In genomic region chr7:49258088-49258487, GRCm38 (mm10) we compare ENCODE assay signal across 14 mouse cellular contexts.
DNase-seq lines count a peak whose midpoint lies in the region; ATAC-seq and TF ChIP-seq lines count a peak whose summit lies in the region.
"Had no signal": no experiment of that assay in that cellular context is flagged by ENCODE, and none has a peak within 500 bp of the region (broad histone marks: within the 10 kb centered on the region; RNA-seq: fewer than 3 reads in every experiment).

No protein-coding gene starts in this region.

- intact Hi-C loops in left cerebral cortex, postnatal 25 days (cut with DNase I) = no loop called here
- intact Hi-C loops in left cerebral cortex, postnatal 4 days (cut with DNase I) = loop anchor here (10.0 kb wide), 1 partner anchor 167 kb away; no protein-coding TSS in a partner anchor
- intact Hi-C loops in heart, postnatal 14 days (cut with DNase I) = no loop called here

- peaks cover 33% of the 10 kb centered on the region for H3K4me1 ChIP-seq in cortical plate, adult 2 months (ENCODE audit: control insufficient read depth, insufficient read depth, low read length)
- H3K4me1 ChIP-seq: liver, embryonic 15.5 days had no signal

- no peak for TF ChIP-seq CTCF in cortical plate, adult 2 months (IDR thresholded peaks at IDR 0.05; ENCODE audit: extremely low read depth, insufficient read depth, low read length)

- no peak for DNase-seq in frontal cortex, postnatal 10 days (ENCODE audit: low spot score in 2 of 2)
- DNase-seq in left cerebral cortex, postnatal 25 days (ENCODE audit: low spot score in 2 of 2) = peak; percentile 70 to 85
- DNase-seq in left cerebral cortex, postnatal 4 days = no peak
- peak; percentile 37 to 44 for DNase-seq in heart, postnatal 14 days
- DNase-seq in ovary, postnatal 14 days (ENCODE audit: low spot score) = no peak
- DNase-seq in spleen, postnatal 10 days (ENCODE audit: low spot score in 2 of 2) = no peak
- DNase-seq: adrenal gland, adult 2 months; B cell, adult 2 months; thymus, postnatal 25 days had no signal

- peak overlapping the region; percentile 65 for H3K27ac ChIP-seq in cortical plate, adult 2 months (ENCODE audit: insufficient read depth, low read length)
- H3K27ac ChIP-seq: embryonic facial prominence, embryonic 15.5 days; liver, embryonic 15.5 days; midbrain, embryonic 15.5 days had no signal

- ATAC-seq in frontal cortex, adult (ENCODE audit: low TSS enrichment) = peak; percentile 36
- ATAC-seq: midbrain, embryonic 15.5 days had no signal

- no peak overlapping the region for H3K4me3 ChIP-seq in cortical plate, adult 2 months (ENCODE audit: insufficient read depth, low read length)
- H3K4me3 ChIP-seq: embryonic facial prominence, embryonic 15.5 days; liver, embryonic 15.5 days; midbrain, embryonic 15.5 days had no signal

- no peak for TF ChIP-seq POLR2A in cortical plate, adult 2 months (IDR thresholded peaks at IDR 0.05; ENCODE audit: extremely low read depth, insufficient read depth, low read length)

Comparison
In these comparisons a context has a peak if more than half of its experiments do, and no peak if none do; other contexts are left out.
1. DNase-seq: peak in left cerebral cortex, postnatal 25 days (2 of 2) and heart, postnatal 14 days (2 of 2); none in frontal cortex, postnatal 10 days (0 of 2), left cerebral cortex, postnatal 4 days (single experiment), ovary, postnatal 14 days (single experiment) and spleen, postnatal 10 days (0 of 2).